Mouse (Mus musculus): Measurements from ENCODE around the gene Pkib.

Gene Pkib

GRCm38 (mm10) chr10:57740733-57741132 is 109.0 kb downstream of the Pkib start:
- no peak for DNase-seq (ENCODE audit: low spot score in 2 of 2)

GRCm38 (mm10) chr10:57741351-57741750 is 109.6 kb downstream of the Pkib start:
- no peak for DNase-seq (ENCODE audit: low spot score in 2 of 2)

GRCm38 (mm10) chr10:57743045-57743444 is 111.3 kb downstream of the Pkib start:
- DNase-seq (ENCODE audit: low spot score in 2 of 2) = no peak

- peak in 1 of 2 experiments; percentile 22 for DNase-seq (ENCODE audit: low spot score in 2 of 2)
These were observed 111.8 kb downstream of the Pkib start for GRCm38 (mm10) chr10:57743606-57744016.

- DNase-seq (ENCODE audit: low spot score in 2 of 2) = no peak
These were observed 112.5 kb downstream of the Pkib start for GRCm38 (mm10) chr10:57744128-57744765.

GRCm38 (mm10) chr10:57745452-57745851 is 113.7 kb downstream of the Pkib start:
- DNase-seq (ENCODE audit: low spot score in 2 of 2) = no peak

- DNase-seq (ENCODE audit: low spot score in 2 of 2) = no peak
These were observed 115.3 kb downstream of the Pkib start for GRCm38 (mm10) chr10:57747127-57747526.

GRCm38 (mm10) chr10:57753343-57753742 is 121.6 kb downstream of the Pkib start:
- DNase-seq (ENCODE audit: low spot score in 2 of 2) = no peak

GRCm38 (mm10) chr10:57755201-57755736 is 123.5 kb downstream of the Pkib start:
- no peak for DNase-seq (ENCODE audit: low spot score in 2 of 2)

- DNase-seq (ENCODE audit: low spot score in 2 of 2) = no peak
These were observed 127.2 kb downstream of the Pkib start for GRCm38 (mm10) chr10:57758999-57759398.

GRCm38 (mm10) chr10:57760694-57761093 is 128.9 kb downstream of the Pkib start:
- no peak for DNase-seq (ENCODE audit: low spot score in 2 of 2)

- DNase-seq (ENCODE audit: low spot score in 2 of 2) = no peak
These were observed 131.3 kb downstream of the Pkib start for GRCm38 (mm10) chr10:57763044-57763443.

GRCm38 (mm10) chr10:57783289-57784130 is 151.7 kb downstream of the Pkib start:
- no peak for DNase-seq (ENCODE audit: low spot score in 2 of 2)

GRCm38 (mm10) chr10:57784131-57784875 is 152.5 kb downstream of the Pkib start:
- DNase-seq (ENCODE audit: low spot score in 2 of 2) = no peak

GRCm38 (mm10) chr10:57784876-57785150 is 153.0 kb downstream of the Pkib start, which contains the start of gene Fabp7:
Fabp7 (plus strand) TSS chr10:57784881.
- DNase-seq (ENCODE audit: low spot score in 2 of 2) = no peak

- no peak for DNase-seq (ENCODE audit: low spot score in 2 of 2)
These were observed 153.8 kb downstream of the Pkib start for GRCm38 (mm10) chr10:57785552-57785951.
